Comparison of ENCODE assay signal across 7 mouse cellular contexts in genomic region chr16:13754400-13755190, GRCm38 (mm10). TPM values are rescaled to one million over a fixed set of nuclear protein-coding genes. Genes with fewer than 3 reads are reported as not detected.
DNase-seq lines count a peak whose midpoint lies in the region; ATAC-seq and TF ChIP-seq lines count a peak whose summit lies in the region.

No protein-coding gene starts in this region.

- peak overlapping the region; percentile 80 for H3K4me3 ChIP-seq in bone marrow, adult 2 months (replicated peaks; ENCODE audit: control insufficient read depth, low read depth, low read length)
- peak overlapping the region; percentile 72 for H3K4me3 ChIP-seq in embryonic facial prominence, embryonic 14.5 days (ENCODE audit: low read depth, low read length)
- H3K4me3 ChIP-seq in limb, embryonic 12.5 days (replicated peaks) = peak overlapping the region; percentile 65
- peak overlapping the region; percentile 64 for H3K4me3 ChIP-seq in midbrain, embryonic 14.5 days (replicated peaks; ENCODE audit: low read depth, low read length)

- H3K27me3 ChIP-seq in embryonic facial prominence, embryonic 14.5 days (replicated peaks; ENCODE audit: control insufficient read depth, insufficient read depth, low read length) = no peaks in the 10 kb centered on the region
- H3K27me3 ChIP-seq in limb, embryonic 12.5 days = peaks cover 5% of the 10 kb centered on the region; the same call in 1 of the 2 replicates
- H3K27me3 ChIP-seq in midbrain, embryonic 14.5 days (ENCODE audit: control insufficient read depth, insufficient read depth, low read length) = no peaks in the 10 kb centered on the region

- no peak for TF ChIP-seq CTCF in bone marrow, adult 2 months (IDR thresholded peaks at IDR 0.05; ENCODE audit: control insufficient read depth, insufficient read depth, low read length)

- no peaks in the 10 kb centered on the region for H3K4me1 ChIP-seq in bone marrow, adult 2 months (ENCODE audit: control insufficient read depth, insufficient read depth, low read length)
- no peaks in the 10 kb centered on the region for H3K4me1 ChIP-seq in embryonic facial prominence, embryonic 14.5 days (ENCODE audit: control insufficient read depth, insufficient read depth, low read length)
- H3K4me1 ChIP-seq in limb, embryonic 12.5 days (replicated peaks) = peaks cover 5% of the 10 kb centered on the region; the same call in 1 of the 2 replicates
- no peaks in the 10 kb centered on the region for H3K4me1 ChIP-seq in midbrain, embryonic 14.5 days (ENCODE audit: control insufficient read depth, insufficient read depth, low read length)

- peak overlapping the region; percentile 66 for H3K9ac ChIP-seq in embryonic facial prominence, embryonic 14.5 days (ENCODE audit: low read depth, low read length)
- H3K9ac ChIP-seq in limb, embryonic 12.5 days (replicated peaks) = peak overlapping the region; percentile 59
- peak overlapping the region; percentile 67 for H3K9ac ChIP-seq in midbrain, embryonic 14.5 days (replicated peaks; ENCODE audit: low read length)

- peak; percentile 97 for DNase-seq in embryonic facial prominence, embryonic 14.5 days (ENCODE audit: low spot score)
- DNase-seq in heart, adult 8-10 months (ENCODE audit: low spot score) = peak; percentile 95
- peak; percentile 95 to 96 for DNase-seq in kidney, adult 8-10 months
- peak; percentile 98 for DNase-seq in midbrain, embryonic 14.5 days
- DNase-seq in spleen, adult 12 weeks (ENCODE audit: low spot score) = peak; percentile 85

- peak overlapping the region; percentile 71; the same call in 1 of the 2 replicates for H3K27ac ChIP-seq in bone marrow, adult 2 months (ENCODE audit: control insufficient read depth, insufficient read depth, low read depth, low read length, poor library complexity)
- H3K27ac ChIP-seq in embryonic facial prominence, embryonic 14.5 days (replicated peaks; ENCODE audit: low read depth, low read length) = no peak overlapping the region
- H3K27ac ChIP-seq in limb, embryonic 12.5 days = no peak overlapping the region
- 0 out of 2 replicates have a peak overlapping the region, but pooled peaks have one; percentile 9 for H3K27ac ChIP-seq in midbrain, embryonic 14.5 days (replicated peaks; ENCODE audit: low read depth, low read length)

- H3K4me2 ChIP-seq in embryonic facial prominence, embryonic 14.5 days (ENCODE audit: low read depth, low read length) = peak overlapping the region; percentile 96
- peak overlapping the region; percentile 95 for H3K4me2 ChIP-seq in limb, embryonic 12.5 days
- peak overlapping the region; percentile 92 for H3K4me2 ChIP-seq in midbrain, embryonic 14.5 days (ENCODE audit: low read length)

- 1% methylated on average over 65 of the region's 65 CpGs for WGBS in bone marrow, adult 2 months
- WGBS in embryonic facial prominence, embryonic 14.5 days = under 1% methylated on average over 63 of the region's 65 CpGs
- WGBS in limb, embryonic 12.5 days = under 1% methylated on average over 65 of the region's 65 CpGs
- under 1% methylated on average over 65 of the region's 65 CpGs for WGBS in midbrain, embryonic 14.5 days

- no peaks in the 10 kb centered on the region for H3K36me3 ChIP-seq in embryonic facial prominence, embryonic 14.5 days (ENCODE audit: control insufficient read depth, insufficient read depth, low read length)
- H3K36me3 ChIP-seq in limb, embryonic 12.5 days = no peaks in the 10 kb centered on the region
- no peaks in the 10 kb centered on the region for H3K36me3 ChIP-seq in midbrain, embryonic 14.5 days (ENCODE audit: control insufficient read depth, insufficient read depth, low read length)

- peak; percentile 99 for ATAC-seq in embryonic facial prominence, embryonic 14.5 days (ENCODE audit: low read depth)
- ATAC-seq in limb, embryonic 12.5 days (ENCODE audit: insufficient number of reproducible peaks, insufficient read depth, low FRiP score, low TSS enrichment, low read depth) = peak; percentile 98
- ATAC-seq in midbrain, embryonic 14.5 days (ENCODE audit: low FRiP score, low TSS enrichment) = peak; percentile 99

- no peaks in the 10 kb centered on the region for H3K9me3 ChIP-seq in embryonic facial prominence, embryonic 14.5 days (ENCODE audit: control insufficient read depth, low read length)
- no peaks in the 10 kb centered on the region for H3K9me3 ChIP-seq in limb, embryonic 12.5 days
- no peaks in the 10 kb centered on the region for H3K9me3 ChIP-seq in midbrain, embryonic 14.5 days (ENCODE audit: control insufficient read depth, low read length)

- TF ChIP-seq POLR2A in bone marrow, adult 2 months (IDR thresholded peaks at IDR 0.05; ENCODE audit: borderline replicate concordance, control insufficient read depth, low read depth, low read length) = peak; percentile 13; the same call in 1 of the 2 replicates

RNA-seq across cellular contexts. Expression of gene Pla2g10, which starts 23.8 kb away (rescaled TPM):
- 2.2 TPM in 1 of 2 replicates, not detected in the other for polyA plus RNA-seq in bone marrow, adult 2 months (2011; ENCODE audit: insufficient read depth, insufficient read length, low replicate concordance, missing spikeins)
- 0.16 and 0.46 TPM in 2 replicates for polyA plus RNA-seq in embryonic facial prominence, embryonic 14.5 days (2014; fragmentation: Nextera tagmentation; extraction: Ambion mirVana)
- under 1 TPM in 1 of 4 experiments, not detected in 3; 0.60 TPM for total RNA-seq in heart, adult 8-10 months (2022)
- not detected in 2 replicates for polyA plus RNA-seq in limb, embryonic 12.5 days (2016; fragmentation: Nextera tagmentation; extraction: Ambion mirVana)
- 0.31 TPM in 1 of 2 replicates, not detected in the other for polyA plus RNA-seq in midbrain, embryonic 14.5 days (2014; fragmentation: Nextera tagmentation; extraction: Ambion mirVana)

RNA-seq across cellular contexts. Expression of gene Rrn3, which starts 25.9 kb away (rescaled TPM):
- 10.0 and 20.5 TPM in 2 replicates for polyA plus RNA-seq in bone marrow, adult 2 months (2011; ENCODE audit: insufficient read depth, insufficient read length, low replicate concordance, missing spikeins)
- 43.3 and 46.9 TPM in 2 replicates for polyA plus RNA-seq in embryonic facial prominence, embryonic 14.5 days (2014; fragmentation: Nextera tagmentation; extraction: Ambion mirVana)
- total RNA-seq in heart, adult 8-10 months (2022) = 10 to 100 TPM; 36.6 to 41.9 (median 39.0) TPM
- polyA plus RNA-seq in limb, embryonic 12.5 days (2016; fragmentation: Nextera tagmentation; extraction: Ambion mirVana) = 75.8 and 82.8 TPM in 2 replicates
- polyA plus RNA-seq in midbrain, embryonic 14.5 days (2014; fragmentation: Nextera tagmentation; extraction: Ambion mirVana) = 78.4 and 102 TPM in 2 replicates

Comparison
In these comparisons a context has a peak if more than half of its experiments do, and no peak if none do; other contexts are left out.
1. H3K27ac ChIP-seq: peak in bone marrow, adult 2 months (single experiment) and midbrain, embryonic 14.5 days (single experiment); none in embryonic facial prominence, embryonic 14.5 days (single experiment) and limb, embryonic 12.5 days (single experiment).
2. Peak in every context shown above with its lines, with median percentiles within 50 percentile points of each other: H3K4me3 ChIP-seq, ATAC-seq, DNase-seq, H3K4me2 ChIP-seq and H3K9ac ChIP-seq.